Mouse (Mus musculus) intestine, postnatal 0 days (tissue): ENCODE results near the gene Notch1. TPM values are rescaled to one million over a fixed set of nuclear protein-coding genes. Genes with fewer than 3 reads are reported as not detected.

Experiments
- ATAC-seq: fragments of 200-750 bp; cut with Nextera tagmentation; 2 replicates; pipeline ENCODE4 v1.8.0; 2017; ENCODE audit warnings: mild to moderate bottlenecking, moderate TSS enrichment, moderate library complexity
- H3K27ac ChIP-seq: fragments of 300-500 bp; sonication (generic); 2 replicates; pipeline ENCODE4 v1.5.1; 2014; ENCODE audit warnings: mild to moderate bottlenecking, low read depth, low read length, moderate library complexity
- H3K27me3 ChIP-seq: fragments of 300-500 bp; sonication (generic); replicated peaks from 2 replicates; pipeline ENCODE4 v1.6.1; 2014; ENCODE audit warnings: low read length, mixed read lengths; ENCODE audit not compliant: control insufficient read depth, insufficient read depth
- H3K36me3 ChIP-seq: fragments of 300-500 bp; sonication (generic); 2 replicates; pipeline ENCODE4 v1.6.1; 2014; ENCODE audit warnings: mild to moderate bottlenecking, moderate library complexity; ENCODE audit not compliant: control insufficient read depth, insufficient read depth
- H3K4me1 ChIP-seq: fragments of 300-500 bp; sonication (generic); replicated peaks from 2 replicates; pipeline ENCODE4 v1.6.1; 2014; ENCODE audit warnings: antibody characterized with exemption, low read length, mixed read lengths; ENCODE audit not compliant: control insufficient read depth, insufficient read depth
- H3K4me2 ChIP-seq: fragments of 300-500 bp; sonication (generic); replicated peaks from 2 replicates; pipeline ENCODE4 v1.6.1; 2014; ENCODE audit warnings: low read depth, mild to moderate bottlenecking, moderate library complexity
- H3K4me3 ChIP-seq: fragments of 300-500 bp; sonication (generic); 2 replicates; pipeline ENCODE4 v1.5.1; 2014; ENCODE audit warnings: low read depth, low read length
- H3K9ac ChIP-seq: fragments of 300-500 bp; sonication (generic); 2 replicates; pipeline ENCODE4 v1.6.1; 2014; ENCODE audit warnings: mild to moderate bottlenecking, low read depth, low read length
- H3K9me3 ChIP-seq: fragments of 300-500 bp; sonication (generic); 2 replicates; pipeline ENCODE4 v1.6.1; 2016; ENCODE audit warnings: mixed run types; ENCODE audit not compliant: control insufficient read depth
- CTCF ChIP-seq: sonication (generic); IDR thresholded peaks from 2 replicates; pipeline ENCODE4 v1.5.1; 2016; ENCODE audit warnings: low read depth, mild to moderate bottlenecking, control low read depth, antibody characterized with exemption, moderate library complexity
- WGBS: fragments of 180-500 bp; shearing (Covaris S2); extraction: QIAGEN DNeasy Blood & Tissue Kit; methylation state at CpG from one replicate; pipeline ENCODE4 v1.1.7; 2014; 5-methylcytosine and 5-hydroxymethylcytosine counted together
- polyA plus RNA-seq: library from polyadenylated mRNA; unstranded; fragments of >200 nt; fragmentation: Nextera tagmentation; extraction: Ambion mirVana; gene quantifications from 2 replicates; pipeline ENCODE4 v1.2.1, GENCODE M21; 2015

Notch1 gene
- polyA plus RNA-seq, 1 experiment from 2014 or later: 3.6 TPM

GRCm38 (mm10) chr2:26482824-26483223 is 33.6 kb downstream of the Notch1 start:
- H3K27ac ChIP-seq: peak overlapping the region; percentile 78
- H3K9ac ChIP-seq: no peak overlapping the region; the same call in 1 of the 2 replicates
- H3K4me1 ChIP-seq: peaks cover 49% of the 10 kb centered on the region
- H3K36me3 ChIP-seq: peaks cover 39% of the 10 kb centered on the region
- H3K9me3 ChIP-seq: no peaks in the 10 kb centered on the region
- no peak for TF ChIP-seq CTCF
- H3K4me2 ChIP-seq: peak overlapping the region; percentile 51
- WGBS: 55% methylated on average over 3 of the region's 3 CpGs
- ATAC-seq: no peak
- no peak overlapping the region for H3K4me3 ChIP-seq
- no peaks in the 10 kb centered on the region for H3K27me3 ChIP-seq

GRCm38 (mm10) chr2:26481724-26482495 is 34.6 kb downstream of the Notch1 start:
- Histone ChIP-seq H3K9ac (no peak overlapping the region; the same call in 1 of the 2 replicates), H3K27ac (peak overlapping the region; percentile 78), H3K4me1 (peaks cover 40% of the 10 kb centered on the region), H3K27me3 (no peaks in the 10 kb centered on the region), H3K9me3 (no peaks in the 10 kb centered on the region), H3K4me2 (peak overlapping the region; percentile 51), H3K4me3 (0 out of 2 replicates have a peak overlapping the region, but pooled peaks have one; percentile 2), H3K36me3 (peaks cover 48% of the 10 kb centered on the region)
- TF ChIP-seq CTCF: no peak
- peak; percentile 90 for ATAC-seq
- 49% methylated on average over 10 of the region's 10 CpGs for WGBS

GRCm38 (mm10) chr2:26480911-26481310 is 35.6 kb downstream of the Notch1 start:
- H3K36me3 ChIP-seq: peaks cover 58% of the 10 kb centered on the region
- ATAC-seq: no peak
- no peaks in the 10 kb centered on the region for H3K27me3 ChIP-seq
- H3K9me3 ChIP-seq: no peaks in the 10 kb centered on the region
- TF ChIP-seq CTCF: no peak
- peaks cover 31% of the 10 kb centered on the region for H3K4me1 ChIP-seq
- H3K9ac ChIP-seq: no peak overlapping the region
- 91% methylated on average over 12 of the region's 12 CpGs for WGBS
- H3K4me3 ChIP-seq: no peak overlapping the region
- H3K27ac ChIP-seq: peak overlapping the region; percentile 78
- peak overlapping the region; percentile 51; the same call in 1 of the 2 replicates for H3K4me2 ChIP-seq

- no peak for ATAC-seq
- no peak for TF ChIP-seq CTCF
- 93% methylated on average over 2 of the region's 2 CpGs for WGBS
- H3K9ac ChIP-seq: no peak overlapping the region
- no peak overlapping the region for H3K4me2 ChIP-seq
- H3K27me3 ChIP-seq: no peaks in the 10 kb centered on the region
- peaks cover 64% of the 10 kb centered on the region for H3K36me3 ChIP-seq
- H3K9me3 ChIP-seq: no peaks in the 10 kb centered on the region
- no peak overlapping the region for H3K27ac ChIP-seq
- H3K4me1 ChIP-seq: peaks cover 19% of the 10 kb centered on the region
- no peak overlapping the region for H3K4me3 ChIP-seq
Observed at GRCm38 (mm10) chr2:26478685-26479205, 37.7 kb downstream of the Notch1 start.

- no peak for TF ChIP-seq CTCF
- ATAC-seq: no peak
- peaks cover 72% of the 10 kb centered on the region for H3K36me3 ChIP-seq
- no peak overlapping the region for H3K9ac ChIP-seq
- H3K27ac ChIP-seq: no peak overlapping the region; the same call in 1 of the 2 replicates
- 91% methylated on average over 7 of the region's 7 CpGs for WGBS
- H3K4me1 ChIP-seq: peaks cover 14% of the 10 kb centered on the region; the same call in 1 of the 2 replicates
- H3K27me3 ChIP-seq: no peaks in the 10 kb centered on the region
- no peak overlapping the region for H3K4me3 ChIP-seq
- no peaks in the 10 kb centered on the region for H3K9me3 ChIP-seq
- H3K4me2 ChIP-seq: no peak overlapping the region
Observed at GRCm38 (mm10) chr2:26477911-26478310, 38.6 kb downstream of the Notch1 start.

- no peak for ATAC-seq
- Histone ChIP-seq H3K27me3 (no peaks in the 10 kb centered on the region), H3K27ac (0 out of 2 replicates have a peak overlapping the region, but pooled peaks have one; percentile 36)
Observed at GRCm38 (mm10) chr2:26475505-26476430, 40.7 kb downstream of the Notch1 start.

More at GRCm38 (mm10) chr2:26475505-26476430, 40.7 kb downstream of the Notch1 start:
- peaks cover 82% of the 10 kb centered on the region for H3K36me3 ChIP-seq
- no peak overlapping the region for H3K9ac ChIP-seq
- H3K9me3 ChIP-seq: no peaks in the 10 kb centered on the region
- H3K4me2 ChIP-seq: no peak overlapping the region
- H3K4me1 ChIP-seq: no peaks in the 10 kb centered on the region
- no peak overlapping the region for H3K4me3 ChIP-seq
- WGBS: 70% methylated on average over 13 of the region's 13 CpGs
- TF ChIP-seq CTCF: peak; percentile 9; the same call in 1 of the 2 replicates
